Mouse (Mus musculus) cortical plate, adult 2 months (tissue): ENCODE measurements around the gene Cflar.

Source experiments
- CTCF ChIP-seq: fragments of 200-500 bp; IDR thresholded peaks from 2 replicates; pipeline ENCODE4 v1.5.1; 2011; ENCODE audit warnings: mild to moderate bottlenecking, control low read depth, low read length; ENCODE audit not compliant: insufficient read depth; ENCODE audit errors: extremely low read depth
- POLR2A ChIP-seq: fragments of 200-500 bp; IDR thresholded peaks from 2 replicates; pipeline ENCODE4 v1.6.1; 2011; ENCODE audit warnings: mild to moderate bottlenecking, low read length, control low read depth; ENCODE audit not compliant: insufficient read depth; ENCODE audit errors: extremely low read depth

GRCm38 (mm10) chr1:58795291-58796058, 84.2 kb downstream of the Cflar start, which contains the start of gene Casp8:
- no peak for TF ChIP-seq POLR2A
- no peak for TF ChIP-seq CTCF
